Mouse (Mus musculus): Measurements from ENCODE around the gene Entpd8.

Gene Entpd8

DNA sequence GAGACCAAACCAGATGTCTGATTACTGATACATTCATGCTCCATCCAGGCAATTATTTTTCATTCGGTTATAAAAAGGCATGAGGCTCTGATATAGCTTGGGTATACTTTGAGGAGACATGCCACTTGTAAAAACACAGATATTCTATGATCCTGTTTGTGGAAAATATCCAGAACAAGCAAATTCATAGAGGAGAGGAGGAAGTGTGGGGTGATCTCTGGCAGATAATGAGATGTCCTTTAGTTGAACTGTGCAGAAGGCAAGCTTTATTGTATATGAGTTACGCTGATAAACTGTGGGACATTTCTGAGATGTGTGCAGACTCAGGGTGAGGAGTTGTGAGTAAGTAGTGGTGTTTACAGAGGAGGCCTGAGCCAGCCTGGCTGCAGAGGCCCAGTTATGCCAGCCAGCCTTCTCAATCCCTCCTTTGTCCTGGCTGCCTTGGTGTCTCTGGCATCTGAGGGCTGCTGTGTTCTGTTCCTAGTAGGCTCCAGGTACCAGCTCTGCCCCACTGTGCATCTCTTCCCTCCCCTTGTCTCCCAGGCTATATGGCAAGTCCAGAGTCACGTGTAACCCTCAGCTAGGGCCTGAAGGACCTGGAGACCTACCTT is 18.0 kb downstream of the Entpd8 start:
- no peak for DNase-seq

DNA sequence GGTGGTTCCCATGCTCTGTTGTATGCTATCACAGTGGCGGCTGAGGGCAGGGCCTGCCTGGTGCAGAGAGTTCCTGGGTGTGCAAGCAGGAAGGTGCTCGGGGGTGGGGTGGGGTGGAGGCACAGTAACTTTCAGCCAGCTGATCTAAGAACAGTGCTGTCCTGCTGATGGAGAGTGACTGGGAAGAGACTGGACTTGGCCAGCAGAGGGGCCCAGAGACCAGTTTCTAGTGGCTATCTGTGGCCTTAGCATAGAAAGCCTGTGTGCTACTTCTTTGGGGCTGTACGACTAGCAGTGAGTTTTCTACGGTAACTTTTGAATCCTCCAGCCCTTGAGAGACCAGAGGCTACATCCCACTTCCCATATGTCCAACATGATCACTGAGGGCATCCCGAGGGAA is 18.9 kb downstream of the Entpd8 start:
- DNase-seq = no peak

DNA sequence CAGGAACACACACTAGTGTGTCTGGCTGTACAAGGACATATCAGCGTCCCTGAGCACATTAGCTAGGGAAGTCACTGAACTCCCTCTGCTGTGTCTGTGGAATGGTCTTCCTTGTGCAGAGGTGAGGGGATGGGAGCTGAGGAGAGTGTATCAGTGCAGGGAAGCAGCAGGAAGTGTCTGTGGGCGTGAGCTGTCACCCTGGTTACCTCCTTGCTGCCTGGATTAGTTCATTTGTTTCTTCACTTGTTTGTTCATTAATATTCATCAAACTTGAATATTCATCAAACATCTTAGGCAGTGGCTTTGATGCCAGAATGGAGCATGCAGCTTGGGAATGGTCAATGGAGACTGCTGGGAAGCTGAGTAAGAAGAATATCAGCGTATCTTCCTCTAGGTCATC is 19.6 kb downstream of the Entpd8 start:
- no peak for DNase-seq

DNA sequence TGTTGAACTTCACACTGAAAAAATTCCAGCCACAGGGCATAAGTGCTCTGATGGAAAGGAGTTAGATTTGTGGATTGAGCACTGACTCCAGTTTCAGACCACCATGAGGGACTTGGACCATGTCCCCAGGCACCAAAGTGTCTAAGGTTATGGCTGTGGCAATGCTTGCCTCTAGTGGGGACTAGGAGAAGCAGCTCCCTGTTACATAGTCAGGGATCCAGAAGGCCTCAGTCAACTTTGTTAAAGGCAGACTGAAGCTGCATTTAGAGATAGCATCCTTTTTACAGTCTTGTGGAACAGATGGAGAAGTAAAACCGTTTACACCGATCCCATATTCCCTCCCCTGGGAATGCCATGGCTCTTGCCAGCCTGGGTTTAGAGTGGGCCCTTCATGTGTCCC is 24.0 kb downstream of the Entpd8 start:
- DNase-seq = no peak

DNA sequence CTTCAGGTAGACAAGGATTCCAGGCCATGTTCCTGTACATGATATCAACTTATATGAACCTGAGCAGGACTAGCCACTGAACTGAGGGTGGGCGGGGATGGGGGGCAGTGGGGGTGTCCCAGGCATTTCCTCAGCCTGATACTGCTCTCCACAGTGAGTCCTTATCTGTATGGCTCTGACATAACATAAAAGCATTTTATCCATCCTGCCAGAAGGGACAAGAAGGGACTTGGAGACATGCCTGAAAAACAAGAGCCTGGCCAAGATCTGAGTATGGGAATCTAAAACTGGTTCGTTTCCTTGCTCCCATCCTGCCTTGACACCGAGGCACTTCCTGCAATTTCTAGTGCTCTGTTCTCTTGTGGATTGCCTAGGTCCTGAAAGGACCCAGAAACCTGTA is 25.9 kb downstream of the Entpd8 start:
- no peak for DNase-seq

DNA sequence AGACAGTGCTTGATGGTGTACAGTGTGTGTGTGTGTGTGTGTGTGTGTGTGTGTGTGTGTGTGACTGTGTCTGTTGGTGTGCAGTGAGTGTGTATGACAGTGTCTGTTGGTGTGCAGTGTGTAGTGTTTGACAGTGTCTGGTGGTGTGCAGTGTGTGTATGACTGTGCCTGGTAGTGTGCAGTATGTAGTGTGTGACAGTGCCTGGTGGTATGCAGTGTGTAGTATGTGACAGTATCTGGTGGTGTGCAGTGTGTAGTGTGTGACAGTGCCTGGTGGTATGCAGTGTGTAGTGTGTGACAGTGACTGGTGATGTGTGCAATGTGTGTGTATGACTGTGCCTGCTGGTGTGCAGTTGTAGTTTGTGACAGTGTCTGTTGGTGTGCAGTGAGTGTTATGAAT is 29.4 kb downstream of the Entpd8 start:
- DNase-seq = no peak

DNA sequence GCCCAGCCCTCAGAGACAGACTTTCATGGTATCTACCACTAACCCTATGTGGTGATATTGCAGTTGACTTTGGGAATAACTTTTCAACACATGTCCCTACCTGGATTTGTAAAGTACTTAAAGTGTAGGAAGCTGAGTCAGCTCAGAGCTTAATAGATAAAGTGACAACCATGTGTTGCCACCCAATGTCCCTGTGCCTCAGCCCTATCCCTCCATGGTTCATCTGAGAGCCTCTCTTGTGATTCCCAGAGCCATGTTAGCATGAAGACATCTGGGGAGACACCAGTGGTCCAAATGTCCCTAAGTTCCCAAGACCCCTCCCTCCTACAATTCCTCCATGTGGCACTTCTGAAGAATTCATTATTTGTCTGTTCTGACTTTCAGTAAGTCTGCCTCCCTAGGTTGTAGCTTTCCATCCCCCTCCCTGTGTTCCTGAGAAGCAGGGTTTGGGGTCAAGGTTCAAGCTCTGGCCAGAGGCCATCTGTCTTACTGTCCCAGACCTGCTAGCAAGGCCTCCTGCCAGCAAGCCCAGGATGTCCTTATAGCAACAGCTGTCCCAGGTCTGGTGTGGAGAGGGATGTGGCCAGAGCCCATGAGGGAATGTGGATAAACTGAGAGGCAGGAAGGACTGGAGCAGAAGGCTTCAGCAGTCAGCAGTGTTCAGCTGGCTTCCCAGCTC is 30.5 kb downstream of the Entpd8 start:
- DNase-seq = no peak

DNA sequence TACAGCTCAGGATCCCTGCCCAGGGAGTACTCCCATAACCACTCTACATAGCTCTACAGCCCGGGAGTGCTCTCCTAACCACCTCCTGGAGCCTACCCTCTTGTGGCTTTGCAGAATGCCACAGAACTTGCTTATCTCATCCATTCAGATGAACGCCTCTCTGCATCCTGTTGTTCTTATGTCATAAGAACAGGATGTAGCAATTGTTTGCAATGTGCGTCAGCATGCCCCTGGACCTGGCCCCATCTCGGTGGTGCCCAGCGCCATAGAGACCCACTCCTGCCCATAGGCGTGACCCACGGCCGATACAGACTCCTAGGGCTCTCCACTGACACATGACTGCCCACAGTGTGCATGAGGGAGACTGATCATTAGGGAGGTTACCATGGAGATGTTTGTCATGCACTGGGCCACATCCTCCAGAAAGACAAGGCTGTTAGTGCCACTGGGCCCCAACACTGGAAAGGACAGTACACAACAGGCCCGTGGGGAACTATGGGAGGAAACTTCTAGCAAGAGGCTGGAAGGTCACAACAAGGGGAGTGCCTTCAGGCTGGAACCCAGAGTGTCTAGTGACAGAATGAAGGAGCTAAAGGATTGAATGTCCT is 31.2 kb downstream of the Entpd8 start:
- DNase-seq = no peak

DNA sequence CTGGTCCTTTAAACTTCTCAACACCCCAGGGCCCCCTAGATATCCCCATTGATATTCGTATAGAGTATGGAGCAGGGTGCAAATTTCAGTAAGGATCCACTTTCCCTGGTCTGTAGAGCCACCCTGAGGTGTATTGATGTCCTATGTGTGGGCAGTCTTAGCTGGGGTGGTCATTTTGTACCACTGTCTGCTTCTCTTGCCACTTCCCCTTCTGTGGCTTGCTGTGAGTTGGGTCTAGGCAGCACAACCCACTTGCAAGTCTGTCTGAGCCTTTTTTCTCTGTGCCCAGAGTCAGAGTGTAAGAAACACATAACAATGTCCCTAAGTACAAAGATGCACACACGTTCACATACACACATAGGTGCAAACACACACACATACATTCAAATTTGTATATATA is 34.2 kb downstream of the Entpd8 start:
- DNase-seq = no peak

DNA sequence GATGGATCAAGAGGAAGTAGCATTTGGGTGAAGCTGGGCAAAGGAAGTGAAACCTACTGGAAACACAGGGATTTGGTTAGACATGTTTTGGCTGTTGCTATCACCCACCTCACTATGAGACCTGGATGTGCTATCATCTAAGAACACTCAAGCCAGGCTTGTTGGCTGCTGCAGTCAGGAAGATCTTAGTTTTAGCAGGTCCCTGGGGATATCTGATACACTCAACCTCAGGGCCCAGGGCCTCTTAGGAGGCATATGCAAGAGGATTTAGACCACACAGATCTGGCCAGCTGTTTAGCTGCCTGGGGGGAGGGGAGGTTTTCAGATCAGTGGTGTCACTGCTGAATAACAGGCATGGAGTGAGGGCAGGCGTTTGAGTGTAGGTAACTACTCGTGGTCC is 35.3 kb downstream of the Entpd8 start:
- no peak for DNase-seq

DNA sequence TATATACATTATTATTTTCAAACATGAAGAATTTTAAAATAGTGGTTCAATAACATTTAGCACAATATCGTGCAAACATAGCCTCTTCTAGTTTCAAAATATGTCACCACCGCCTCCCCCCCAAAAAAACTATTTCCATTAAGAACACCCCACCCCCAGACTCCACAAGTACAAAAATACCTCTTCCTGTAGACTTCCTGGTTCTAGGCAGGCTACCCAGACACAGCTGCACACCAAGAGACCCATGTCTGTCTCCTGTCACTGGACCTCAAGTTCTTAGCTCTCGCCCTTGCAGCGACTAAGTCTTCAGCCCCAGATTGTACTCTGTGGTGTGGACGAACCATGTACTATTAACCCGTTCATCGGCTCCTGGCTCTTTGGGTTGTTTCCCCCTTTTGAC is 40.9 kb downstream of the Entpd8 start:
- no peak for DNase-seq

DNA sequence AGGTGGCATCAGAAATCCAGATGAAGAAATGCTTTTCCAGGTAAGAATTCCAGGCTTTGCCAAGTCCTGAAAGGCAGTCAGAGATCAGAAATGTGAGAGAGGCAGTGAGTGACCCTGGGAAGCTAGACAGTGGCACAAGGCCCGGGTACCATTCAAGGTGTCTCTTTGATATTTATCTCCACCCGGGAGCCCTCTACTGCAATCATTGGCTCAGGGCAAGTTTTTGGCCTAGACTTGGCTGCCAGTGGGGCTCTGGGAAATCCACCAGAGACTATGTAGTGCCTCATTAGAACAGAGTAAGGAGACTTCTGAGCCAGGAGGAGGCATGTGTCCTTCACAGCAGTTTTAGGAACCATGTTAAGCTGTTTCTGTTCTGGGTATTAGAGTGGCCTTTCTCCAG is 42.6 kb downstream of the Entpd8 start:
- DNase-seq = no peak

DNA sequence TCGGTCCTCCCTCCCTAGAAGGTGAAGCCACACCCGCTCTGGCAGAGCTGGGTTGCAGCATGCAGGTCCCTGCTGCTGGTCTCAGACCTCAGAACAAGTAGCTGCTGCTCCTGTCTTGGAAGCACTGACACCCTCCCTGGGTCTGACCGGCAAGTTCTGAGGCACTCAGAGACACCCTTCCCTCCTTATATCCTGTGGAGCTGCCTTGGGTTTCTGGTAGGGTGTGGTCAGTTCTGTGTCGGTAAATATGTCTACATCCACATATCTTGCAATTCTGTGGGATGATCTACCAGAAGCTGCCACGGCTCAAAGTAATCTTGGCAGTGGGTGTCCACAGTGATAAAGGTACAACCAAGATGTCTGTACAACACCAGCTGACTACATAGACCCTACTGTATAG is 43.4 kb downstream of the Entpd8 start:
- no peak for DNase-seq

DNA sequence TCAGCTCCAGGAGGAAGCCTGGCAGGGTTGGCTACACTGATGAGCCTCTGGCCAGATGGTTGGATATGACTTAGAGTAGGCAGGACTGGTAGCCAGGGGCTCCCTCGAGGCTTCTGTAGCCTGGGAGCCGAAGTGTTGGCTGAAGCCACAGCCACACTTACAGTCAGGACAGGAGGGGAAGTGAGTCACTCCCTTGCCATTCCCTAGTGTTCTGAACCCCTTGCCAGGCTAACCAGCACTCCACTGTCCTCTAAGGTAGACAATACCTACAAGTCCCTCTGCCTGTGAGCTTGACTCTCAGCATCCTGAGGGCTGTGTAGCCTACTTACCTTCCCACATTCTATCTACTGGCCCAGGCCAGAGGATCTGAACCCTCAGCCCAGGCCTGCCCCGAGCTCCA is 44.3 kb downstream of the Entpd8 start:
- no peak for DNase-seq

DNA sequence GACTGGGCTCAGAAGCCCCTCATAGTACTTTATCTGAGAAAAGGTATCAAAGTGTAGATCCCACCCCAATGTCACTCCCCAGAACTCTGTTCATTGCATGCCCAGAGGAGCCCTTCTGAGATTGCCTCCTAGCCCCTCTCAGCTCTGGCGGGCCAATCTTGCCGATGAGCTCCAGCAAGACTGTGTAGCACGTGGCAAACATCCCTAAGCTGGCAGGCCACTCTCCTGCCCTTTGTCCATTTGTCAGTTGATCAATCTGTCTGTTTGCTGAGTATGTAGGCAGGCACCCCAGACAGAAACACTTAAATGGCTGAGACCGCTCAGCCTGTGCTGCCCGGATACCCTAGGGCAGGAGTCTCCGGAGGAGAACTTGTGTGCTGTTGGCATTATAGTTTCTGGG is 45.0 kb downstream of the Entpd8 start:
- DNase-seq = no peak

DNA sequence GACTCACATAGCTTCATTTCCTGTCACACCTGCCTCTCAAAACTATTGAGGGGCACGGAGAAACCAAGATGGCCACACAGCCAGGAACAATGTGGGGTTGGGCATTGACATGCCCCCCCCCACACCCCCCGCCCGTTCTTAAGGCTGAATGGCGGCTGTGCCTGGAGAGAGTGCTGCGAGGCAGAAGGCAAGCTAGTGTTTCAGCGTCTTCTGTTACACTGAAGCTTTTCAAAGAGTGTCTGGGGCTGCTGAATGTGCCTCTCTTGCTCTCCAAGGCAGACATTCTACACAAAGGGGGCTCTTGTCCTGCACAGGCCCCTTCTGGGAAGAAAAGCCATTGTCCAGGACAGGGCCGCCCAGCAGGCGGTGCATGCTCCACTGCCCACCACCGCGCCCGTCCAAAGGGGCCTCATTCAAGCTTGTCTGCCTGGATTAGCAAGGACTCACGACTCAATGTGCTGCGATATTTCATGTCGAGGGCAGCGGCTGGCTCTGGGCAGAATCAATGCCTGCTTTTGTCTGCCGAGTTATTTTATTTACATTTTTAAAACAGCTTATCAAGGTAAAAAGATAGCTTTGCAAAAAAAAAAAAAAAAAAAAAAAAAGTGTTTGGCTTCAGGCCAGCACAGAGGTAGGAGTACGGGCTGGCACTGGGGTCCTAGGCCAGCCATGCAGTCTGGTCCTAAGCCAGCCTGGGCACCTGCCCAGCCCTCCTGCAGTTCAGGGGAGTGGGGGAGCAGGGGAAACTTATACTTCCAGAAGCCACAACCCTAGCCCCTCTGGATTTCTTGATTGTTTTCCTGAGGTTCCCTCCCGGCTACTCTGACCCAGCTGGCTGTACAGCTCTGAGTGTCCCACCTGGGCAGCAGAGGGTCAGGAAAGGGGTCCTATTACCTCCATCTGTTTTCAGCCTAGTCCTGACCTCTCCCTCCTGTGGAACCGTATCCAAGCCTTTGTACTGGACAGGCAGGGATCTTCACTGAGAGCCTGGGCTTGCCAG is 46.2 kb downstream of the Entpd8 start:
- peak; percentile 9 for DNase-seq

DNA sequence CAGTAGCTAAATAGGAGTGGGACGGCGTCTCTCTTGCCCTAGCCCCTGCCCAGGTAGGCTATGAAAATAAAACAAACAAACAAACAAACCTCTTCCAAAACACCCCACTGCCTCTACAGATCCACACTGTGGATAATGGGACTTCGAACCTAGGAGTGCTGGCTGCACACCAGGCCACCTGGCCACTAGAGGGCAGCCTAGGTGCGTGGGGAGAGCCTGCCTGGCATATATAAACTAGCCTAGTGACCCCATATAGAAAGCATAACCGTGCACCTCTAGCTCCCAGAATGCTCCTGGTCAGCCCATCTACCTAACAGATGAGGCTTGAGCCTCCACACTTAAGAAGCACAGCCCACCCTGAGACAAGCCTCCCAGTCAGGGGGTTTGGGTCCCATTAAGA is 47.1 kb downstream of the Entpd8 start:
- DNase-seq = peak; percentile 12

DNA sequence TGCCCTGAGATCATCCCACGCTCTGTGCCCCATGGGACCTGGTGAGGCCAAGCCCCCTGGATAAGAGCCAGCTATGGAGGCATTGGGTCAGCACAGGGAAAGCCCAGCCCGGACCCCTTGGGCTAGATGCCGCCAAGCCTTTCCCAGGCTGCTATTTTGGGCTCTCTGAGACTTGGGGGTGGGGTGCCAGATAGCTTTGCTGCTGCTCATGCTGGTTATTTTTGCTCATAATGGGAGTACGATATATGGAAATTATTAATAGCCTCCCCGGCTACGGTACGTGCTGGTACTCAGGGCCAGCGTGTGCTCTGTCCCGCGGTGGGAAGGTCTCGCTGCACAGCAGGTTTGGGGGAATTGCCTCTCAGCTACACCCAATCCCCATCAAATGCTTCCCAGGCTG is 48.0 kb downstream of the Entpd8 start:
- no peak for DNase-seq

DNA sequence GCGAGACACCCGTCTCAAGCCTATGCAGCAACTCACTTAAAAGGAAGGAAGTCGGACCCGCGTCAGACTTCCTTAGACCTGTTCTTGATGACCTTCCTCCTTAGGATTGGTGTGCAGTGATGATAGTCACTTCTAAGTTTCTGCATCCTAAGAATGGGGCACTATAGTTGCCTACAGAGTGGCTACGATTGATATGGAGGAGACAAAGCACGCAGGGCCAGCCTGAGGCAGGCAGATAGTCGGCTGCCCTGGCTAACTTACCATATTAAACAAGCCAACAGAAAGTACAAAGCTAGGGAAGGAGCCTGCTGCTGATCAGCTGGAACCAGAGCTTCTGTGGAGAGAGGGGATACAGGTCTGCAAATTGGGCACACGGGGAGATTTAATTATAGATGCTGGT is 51.5 kb downstream of the Entpd8 start:
- no peak for DNase-seq
